Mouse (Mus musculus) gastrocnemius, postnatal 4 days (tissue): ENCODE results near the gene Kctd7. TPM values are rescaled to one million over a fixed set of nuclear protein-coding genes. Genes with fewer than 3 reads are reported as not detected.

Experiments
- DNase-seq, 2 experiments: peaks; one replicate each; pipeline ENCODE4 v3.0.0; 2021 to 2022; ENCODE audit warnings: low spot score in 2 of 2, mixed read lengths in 2 of 2
- total RNA-seq, 2 experiments: library from RNA; stranded (reverse); gene quantifications; 2 replicates each; pipeline ENCODE4 v1.2.3; 2021

Kctd7 gene
- total RNA-seq, 2 experiments from 2014 or later: 6.6 to 8.0 TPM

GRCm38 (mm10) chr5:130142041-130142440 is 2.6 kb upstream of the Kctd7 start:
- no peak for DNase-seq

- no peak for DNase-seq
These were observed 1.6 kb upstream of the Kctd7 start for GRCm38 (mm10) chr5:130143101-130143500.

GRCm38 (mm10) chr5:130143977-130144333 is 706 bp upstream of the Kctd7 start:
- DNase-seq: peak; percentile 38 to 72

- no peak for DNase-seq
These were observed 1.3 kb downstream of the Kctd7 start for GRCm38 (mm10) chr5:130145961-130146360.

- no peak for DNase-seq
These were observed 5.2 kb downstream of the Kctd7 start for GRCm38 (mm10) chr5:130149726-130150310.

- no peak for DNase-seq
These were observed 9.6 kb downstream of the Kctd7 start for GRCm38 (mm10) chr5:130154286-130154685.

GRCm38 (mm10) chr5:130158545-130158944 is 13.9 kb downstream of the Kctd7 start:
- no peak for DNase-seq

GRCm38 (mm10) chr5:130159761-130160201 is 15.1 kb downstream of the Kctd7 start:
- no peak for DNase-seq

GRCm38 (mm10) chr5:130163670-130164069 is 19.0 kb downstream of the Kctd7 start:
- DNase-seq: peak; percentile 58 to 75

- no peak for DNase-seq
These were observed 20.6 kb downstream of the Kctd7 start for GRCm38 (mm10) chr5:130165213-130165612.

- no peak for DNase-seq
These were observed 24.4 kb downstream of the Kctd7 start for GRCm38 (mm10) chr5:130169109-130169508.

GRCm38 (mm10) chr5:130170666-130171422 is 26.2 kb downstream of the Kctd7 start:
- no peak for DNase-seq

GRCm38 (mm10) chr5:130171423-130171954 is 26.8 kb downstream of the Kctd7 start, which contains the start of gene Rabgef1:
Rabgef1 (plus strand) TSS chr5:130171798.
- DNase-seq: peak; percentile 92 to 94

GRCm38 (mm10) chr5:130171956-130172601 is 27.4 kb downstream of the Kctd7 start:
- DNase-seq: peak in 1 of 2 experiments; percentile 31

GRCm38 (mm10) chr5:130173012-130173411 is 28.4 kb downstream of the Kctd7 start:
- DNase-seq: no peak

- DNase-seq: no peak
These were observed 33.2 kb downstream of the Kctd7 start for GRCm38 (mm10) chr5:130177871-130178270.

- DNase-seq: no peak
These were observed 35.7 kb downstream of the Kctd7 start for GRCm38 (mm10) chr5:130180362-130180761.

GRCm38 (mm10) chr5:130181740-130182540 is 37.3 kb downstream of the Kctd7 start:
- DNase-seq: no peak

- no peak for DNase-seq
These were observed 37.8 kb downstream of the Kctd7 start for GRCm38 (mm10) chr5:130182541-130182821.

GRCm38 (mm10) chr5:130184193-130184856 is 39.7 kb downstream of the Kctd7 start:
- no peak for DNase-seq

GRCm38 (mm10) chr5:130185312-130185711 is 40.7 kb downstream of the Kctd7 start:
- DNase-seq: no peak
